Mouse (Mus musculus): ENCODE measurements around the gene Olfr1002.
"Not testable (repeated sequence)": the region's sequence is repeated elsewhere in the genome, so short reads cannot be mapped to it uniquely, and the experiment has no call there.

The Olfr1002 gene

GRCm38 (mm10) chr2:85650604-85651003 lies at the start of gene Olfr1002:
Gene Olfr1002, minus strand, starts transcription at chr2:85650704.
- no peak for DNase-seq (ENCODE audit: low spot score)

- DNase-seq (ENCODE audit: low spot score): no peak
Measured at GRCm38 (mm10) chr2:85689131-85689530, 38.6 kb upstream of the Olfr1002 start, which contains the start of gene Olfr1008. Gene Olfr1008, plus strand, starts transcription at chr2:85689431.

GRCm38 (mm10) chr2:85678667-85679066 lies 28.2 kb upstream of the Olfr1002 start, which contains the start of gene Olfr1006:
Gene Olfr1006, minus strand, starts transcription at chr2:85678767.
- DNase-seq (ENCODE audit: low spot score): no peak

- not testable (repeated sequence) for DNase-seq (ENCODE audit: low spot score)
Measured at GRCm38 (mm10) chr2:85664355-85664754, 13.9 kb upstream of the Olfr1002 start, which contains the start of gene Olfr154. Gene Olfr154, minus strand, starts transcription at chr2:85664455.

- DNase-seq (ENCODE audit: low spot score): no peak
Measured at GRCm38 (mm10) chr2:85611803-85612202, 38.7 kb downstream of the Olfr1002 start, which contains the start of gene Olfr1000. Gene Olfr1000, minus strand, starts transcription at chr2:85611903.

Measured in layer of hippocampus, adult 9-10 months (tissue).